Mouse (Mus musculus) cerebellum, adult 2 months (tissue): Measurements from ENCODE around the gene Arpin. TPM values are rescaled to one million over a fixed set of nuclear protein-coding genes. Genes with fewer than 3 reads are reported as not detected.

ENCODE experiments used
- DNase-seq, 2 experiments: peaks; one replicate each; pipeline ENCODE4 v3.0.0; 2021
- H3K27ac ChIP-seq: fragments of 200-500 bp; 2 replicates; pipeline ENCODE4 v1.5.1; 2012; ENCODE audit warnings: low read length, control low read depth, inconsistent platforms; ENCODE audit not compliant: insufficient read depth
- H3K27me3 ChIP-seq: fragments of 200-500 bp; 2 replicates; pipeline ENCODE4 v1.6.1; 2012; ENCODE audit warnings: inconsistent platforms, mild to moderate bottlenecking, low read length, moderate library complexity; ENCODE audit not compliant: control insufficient read depth, insufficient read depth
- H3K4me1 ChIP-seq: fragments of 200-500 bp; 2 replicates; pipeline ENCODE4 v1.6.1; 2011; ENCODE audit warnings: low read length; ENCODE audit not compliant: control insufficient read depth, insufficient read depth
- H3K4me3 ChIP-seq: fragments of 200-500 bp; replicated peaks from 2 replicates; pipeline ENCODE3; 2011; ENCODE audit warnings: mild to moderate bottlenecking, low read depth, low read length, control low read depth; ENCODE audit not compliant: insufficient read depth
- CTCF ChIP-seq: fragments of 200-500 bp; IDR thresholded peaks from 2 replicates; pipeline ENCODE4 v1.5.1; 2011; ENCODE audit warnings: low read depth, mild to moderate bottlenecking, control low read depth, low read length, moderate library complexity, borderline replicate concordance; ENCODE audit not compliant: insufficient read depth
- POLR2A ChIP-seq: fragments of 200-500 bp; IDR thresholded peaks from 2 replicates; pipeline ENCODE4 v1.6.1; 2011; ENCODE audit warnings: low read length, control low read depth, borderline replicate concordance; ENCODE audit not compliant: insufficient read depth
- WGBS: fragments of 180-500 bp; shearing (Covaris S2); methylation state at CpG from one replicate; pipeline ENCODE4 v1.1.7; 2018; 5-methylcytosine and 5-hydroxymethylcytosine counted together
- polyA plus RNA-seq: library from polyadenylated mRNA; depleted of rRNA; stranded (reverse); fragments of >200 nt; gene quantifications from 2 replicates; pipeline ENCODE4 v1.2.3, GENCODE M21; 2012

Arpin gene
- polyA plus RNA-seq, 1 experiment, result 22.8 TPM

DNA sequence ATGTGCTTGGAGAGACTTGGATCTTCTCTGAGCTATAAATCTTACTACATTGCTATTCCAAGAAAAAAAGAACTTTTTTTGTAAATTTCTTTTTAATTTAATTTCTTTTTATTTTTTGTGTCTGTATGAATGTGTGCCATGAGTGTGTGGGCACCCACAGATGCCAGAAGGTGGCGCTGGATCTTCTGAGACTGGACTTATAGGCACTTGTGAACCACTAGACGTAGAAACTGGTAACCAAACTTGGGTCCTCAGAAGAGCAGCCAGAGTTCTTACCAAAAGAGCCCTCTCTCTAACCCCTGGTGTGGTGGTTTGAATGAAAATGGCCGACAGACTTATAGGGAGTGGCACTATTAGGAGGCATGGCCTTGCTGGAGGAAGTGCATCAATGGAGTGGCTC, 15.9 kb upstream of the Arpin start:
- no peaks in the 10 kb centered on the region for H3K4me1 ChIP-seq
- WGBS, result 83% methylated on average over 3 of the region's 3 CpGs
- no peaks in the 10 kb centered on the region for H3K27me3 ChIP-seq
- DNase-seq, result no peak
- H3K4me3 ChIP-seq, result no peak overlapping the region
- TF ChIP-seq CTCF (no peak), POLR2A (no peak)
- no peak overlapping the region for H3K27ac ChIP-seq

- Histone ChIP-seq H3K4me3 (no peak overlapping the region), H3K27me3 (no peaks in the 10 kb centered on the region), H3K4me1 (no peaks in the 10 kb centered on the region), H3K27ac (no peak overlapping the region)
- TF ChIP-seq CTCF, result no peak
- TF ChIP-seq POLR2A, result no peak
- 83% methylated on average over 6 of the region's 6 CpGs for WGBS
- DNase-seq, result no peak
Observed at GRCm38 (mm10) chr7:79950236-79950635, 15.1 kb upstream of the Arpin start.

- peak; percentile 47 to 59 for DNase-seq
- no peak for TF ChIP-seq POLR2A
- no peak for TF ChIP-seq CTCF
- whole genome bisulfite sequencing, result 5% methylated on average over 19 of the region's 19 CpGs
- peak overlapping the region; percentile 81 for H3K4me3 ChIP-seq
- H3K27me3 ChIP-seq, result no peaks in the 10 kb centered on the region
- H3K27ac ChIP-seq, result peak overlapping the region; percentile 29; the same call in 1 of the 2 replicates
- H3K4me1 ChIP-seq, result no peaks in the 10 kb centered on the region
Observed at GRCm38 (mm10) chr7:79935511-79936205, 499 bp upstream of the Arpin start.

GRCm38 (mm10) chr7:79934461-79934860, 698 bp downstream of the Arpin start:
- Histone ChIP-seq H3K4me1 (no peaks in the 10 kb centered on the region; the same call in 1 of the 2 replicates), H3K4me3 (peak overlapping the region; percentile 81), H3K27ac (no peak overlapping the region), H3K27me3 (no peaks in the 10 kb centered on the region)
- peak; percentile 64 to 73 for DNase-seq
- WGBS, result 2% methylated on average over 5 of the region's 5 CpGs
- TF ChIP-seq CTCF, result no peak
- TF ChIP-seq POLR2A, result no peak

DNA sequence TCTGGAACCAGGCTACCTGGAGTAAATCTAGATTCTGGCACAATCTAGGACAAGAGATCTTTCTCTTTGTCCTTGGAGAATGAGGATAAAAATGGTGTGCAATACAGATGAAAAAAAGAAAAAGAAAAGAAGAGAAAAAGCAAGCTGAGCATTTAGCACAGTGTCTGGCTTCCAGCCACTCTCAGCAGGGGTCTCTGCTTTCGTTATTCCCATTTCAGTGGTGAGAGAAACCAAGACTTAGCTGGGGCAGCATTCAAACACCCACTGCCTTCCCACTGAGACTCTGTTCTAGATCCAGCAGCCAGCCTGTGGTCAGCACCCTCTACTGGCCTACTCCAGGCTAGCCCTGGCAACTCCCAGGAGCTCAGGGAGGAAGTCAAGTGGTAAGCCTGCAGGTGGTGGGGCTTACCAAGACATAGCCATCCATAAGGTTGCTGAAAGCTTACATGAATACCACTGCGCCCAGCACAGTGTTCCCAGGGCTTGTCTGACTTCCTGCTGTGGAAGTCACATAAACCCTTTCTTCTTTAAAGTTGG, 6.6 kb downstream of the Arpin start:
- H3K27ac ChIP-seq, result no peak overlapping the region
- WGBS, result 29% methylated on average over 2 of the region's 2 CpGs

DNA sequence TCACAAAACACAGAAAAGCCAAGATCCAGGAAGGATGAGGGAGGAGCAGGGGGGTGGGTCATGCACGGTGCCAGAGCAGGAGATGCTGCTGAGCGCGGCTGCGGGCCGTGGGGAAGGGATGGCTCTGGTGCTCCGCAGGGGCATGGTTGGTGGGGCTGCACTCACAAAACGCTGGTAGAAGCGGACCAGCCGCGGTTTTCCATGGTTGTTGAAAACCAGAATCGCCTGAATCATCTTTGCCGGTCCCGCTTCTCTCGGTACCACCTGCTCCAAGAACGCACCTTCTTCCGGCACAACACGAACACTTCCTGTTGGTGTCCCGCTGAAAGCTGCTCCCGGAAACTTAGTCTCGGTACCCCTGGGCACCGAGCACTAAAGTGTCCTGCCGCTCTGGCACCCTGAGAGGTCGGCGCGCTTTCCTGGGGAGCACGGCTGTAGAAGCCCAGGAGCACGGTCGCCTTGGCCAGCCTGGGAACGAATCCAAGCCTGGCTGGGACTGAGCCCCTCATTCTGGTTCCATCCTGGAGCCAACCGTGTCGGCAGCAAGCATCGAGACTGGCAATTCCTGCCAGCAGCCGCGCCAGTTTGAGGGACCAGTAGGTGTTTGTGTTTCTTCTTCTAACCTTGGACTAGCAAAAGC, 14.7 kb downstream of the Arpin start, which contains the start of gene Ap3s2:
TSS of gene Ap3s2 (minus strand) at position 306 of the 640 bp plus-strand sequence.
- DNase-seq, result peak; percentile 91 to 95
- peak within 1 kb of the TSS; percentile 74 for H3K27ac ChIP-seq
- TF ChIP-seq CTCF (no peak), POLR2A (peak; percentile 90)
- H3K4me3 ChIP-seq, result peak within 1 kb of the TSS; percentile 92
- no peaks in the 10 kb centered on the region for H3K4me1 ChIP-seq
- under 1% methylated on average over 34 of the region's 34 CpGs for WGBS
- no peaks in the 10 kb centered on the region for H3K27me3 ChIP-seq

More for the DNA sequence above, 6.6 kb downstream of the Arpin start:
- DNase-seq, result peak; percentile 25 to 31
- H3K4me1 ChIP-seq, result peaks cover 3% of the 10 kb centered on the region; the same call in 1 of the 2 replicates
- no peak for TF ChIP-seq CTCF
- TF ChIP-seq POLR2A, result no peak
- H3K4me3 ChIP-seq, result no peak overlapping the region
- no peaks in the 10 kb centered on the region for H3K27me3 ChIP-seq

DNA sequence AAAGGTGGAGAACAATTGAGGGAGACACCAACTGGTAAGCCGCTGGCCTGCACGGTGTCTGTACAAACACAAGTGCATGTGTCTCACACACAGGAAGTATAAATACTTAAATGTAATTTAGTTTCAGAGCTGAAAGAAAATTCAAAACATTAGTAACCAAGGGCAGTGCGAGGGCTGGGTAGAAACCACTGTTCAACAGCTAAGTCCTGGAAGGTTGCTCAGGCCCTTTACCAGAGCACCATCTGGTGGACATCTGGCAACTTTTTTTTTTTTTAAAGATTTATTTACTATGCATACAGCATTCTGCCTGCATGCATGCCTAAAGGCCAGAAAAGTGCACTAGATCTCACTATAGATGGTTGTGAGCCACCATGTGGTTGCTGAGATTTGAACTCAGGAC, 20.6 kb downstream of the Arpin start:
- Histone ChIP-seq H3K4me3 (no peak overlapping the region), H3K27me3 (no peaks in the 10 kb centered on the region), H3K4me1 (no peaks in the 10 kb centered on the region), H3K27ac (no peak overlapping the region)
- peak; percentile 26; the same call in 1 of the 2 replicates for TF ChIP-seq CTCF
- TF ChIP-seq POLR2A, result no peak
- DNase-seq, result no peak
- WGBS, result 70% methylated on average over 3 of the region's 3 CpGs
